Mouse (Mus musculus): ENCODE results near the gene Rabl6. TPM values are rescaled to one million over a fixed set of nuclear protein-coding genes. Genes with fewer than 3 reads are reported as not detected.
A peak's percentile ranks its signal among the peaks of the same experiment; 100 is the strongest.

The Rabl6 gene
- polyA plus RNA-seq, 1 experiment from 2014 or later: 69.6 TPM

GRCm38 (mm10) chr2:25577951-25578795, 30.1 kb downstream of the Rabl6 start:
- Histone ChIP-seq H3K36me3 (peaks cover 9% of the 10 kb centered on the region), H3K4me3 (peak overlapping the region; percentile 49), H3K27ac (0 out of 2 replicates have a peak overlapping the region, but pooled peaks have one; percentile 17), H3K4me1 (peaks cover 77% of the 10 kb centered on the region), H3K9me3 (no peaks in the 10 kb centered on the region), H3K27me3 (ENCODE audit: insufficient read depth, poor library complexity, severe bottlenecking) (peaks cover 61% of the 10 kb centered on the region)
- no peak for DNase-seq (ENCODE audit: low spot score)
- WGBS: 4% methylated on average over 75 of the region's 75 CpGs

- H3K4me1 ChIP-seq: peaks cover 74% of the 10 kb centered on the region
- DNase-seq (ENCODE audit: low spot score): no peak
- 0 out of 2 replicates have a peak overlapping the region, but pooled peaks have one; percentile 17 for H3K27ac ChIP-seq
These were observed 31.1 kb downstream of the Rabl6 start for GRCm38 (mm10) chr2:25576965-25577891.

GRCm38 (mm10) chr2:25576028-25576850, 32.1 kb downstream of the Rabl6 start:
- Histone ChIP-seq H3K9me3 (no peaks in the 10 kb centered on the region), H3K4me3 (peak overlapping the region; percentile 66; the same call in 1 of the 2 replicates), H3K27ac (no peak overlapping the region), H3K36me3 (peaks cover 19% of the 10 kb centered on the region), H3K27me3 (ENCODE audit: insufficient read depth, poor library complexity, severe bottlenecking) (peaks cover 59% of the 10 kb centered on the region), H3K4me1 (peaks cover 67% of the 10 kb centered on the region)
- no peak for DNase-seq (ENCODE audit: low spot score)
- 67% methylated on average over 16 of the region's 16 CpGs for WGBS

More at GRCm38 (mm10) chr2:25576965-25577891, 31.1 kb downstream of the Rabl6 start:
- Histone ChIP-seq H3K27me3 (ENCODE audit: insufficient read depth, poor library complexity, severe bottlenecking) (peaks cover 61% of the 10 kb centered on the region), H3K36me3 (peaks cover 11% of the 10 kb centered on the region), H3K9me3 (no peaks in the 10 kb centered on the region), H3K4me3 (peak overlapping the region; percentile 49)
- 15% methylated on average over 92 of the region's 92 CpGs for WGBS

- no peaks in the 10 kb centered on the region for H3K9me3 ChIP-seq
- peaks cover 65% of the 10 kb centered on the region for H3K4me1 ChIP-seq
- H3K36me3 ChIP-seq: peaks cover 26% of the 10 kb centered on the region
- 16% methylated on average over 21 of the region's 21 CpGs for WGBS
- H3K27ac ChIP-seq: peak overlapping the region; percentile 96
- peak; percentile 85 for DNase-seq (ENCODE audit: low spot score)
- H3K4me3 ChIP-seq: peak overlapping the region; percentile 66
- H3K27me3 ChIP-seq (ENCODE audit: insufficient read depth, poor library complexity, severe bottlenecking): peaks cover 52% of the 10 kb centered on the region
These were observed 32.8 kb downstream of the Rabl6 start for GRCm38 (mm10) chr2:25575432-25576027.

DNA sequence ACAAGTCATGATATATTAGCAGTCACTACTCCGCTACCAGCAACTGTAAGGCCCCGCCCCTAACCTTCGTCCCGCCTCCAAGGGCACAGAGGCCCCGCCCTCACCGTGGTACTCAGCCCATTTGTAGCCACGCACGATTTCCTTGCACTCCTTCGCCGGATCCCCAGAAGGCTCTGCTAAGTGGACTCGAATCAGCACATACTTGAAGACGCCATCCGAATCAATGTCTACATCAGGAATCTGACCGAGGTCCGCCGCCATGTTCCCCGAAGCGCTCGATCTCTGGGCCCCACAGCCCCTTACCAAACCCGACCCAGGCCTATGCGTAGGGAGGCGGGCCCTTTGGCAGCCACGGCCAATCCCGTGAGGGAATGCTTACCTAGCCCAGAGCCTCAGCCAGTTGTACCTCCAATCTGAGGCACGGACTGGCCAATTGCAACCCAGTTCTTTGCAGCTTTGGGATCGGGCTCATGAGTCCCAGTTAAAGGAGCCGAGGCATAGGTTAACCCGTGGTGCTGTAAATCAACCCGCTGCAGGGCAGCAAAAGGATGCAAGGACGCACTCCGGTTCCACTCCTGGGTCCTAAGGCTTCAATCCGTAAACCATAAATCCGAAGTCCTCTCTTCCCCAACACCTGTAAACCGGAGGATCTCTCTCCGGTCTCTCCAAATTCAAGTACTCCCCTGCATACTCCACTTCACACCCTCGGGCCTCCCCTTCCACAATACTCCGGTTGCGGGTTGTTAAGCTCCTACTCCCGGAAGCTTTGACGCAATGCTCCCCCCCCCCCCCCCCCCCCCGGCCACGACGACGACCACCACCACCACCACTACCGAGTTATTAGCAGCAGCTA, 33.5 kb downstream of the Rabl6 start, which contains the start of the genes Mamdc4 and Phpt1:
Gene Mamdc4 (minus strand): TSS at position 267 of the 853 bp plus-strand sequence.
Gene Phpt1 (minus strand): TSS at position 646 of the 853 bp plus-strand sequence.
- Histone ChIP-seq H3K27me3 (ENCODE audit: insufficient read depth, poor library complexity, severe bottlenecking) (peaks cover 45% of the 10 kb centered on the region), H3K4me1 (peaks cover 62% of the 10 kb centered on the region), H3K9me3 (no peaks in the 10 kb centered on the region), H3K27ac (peak within 1 kb of the TSS; percentile 96), H3K4me3 (peak within 1 kb of the TSS; percentile 66), H3K36me3 (peaks cover 33% of the 10 kb centered on the region)
- DNase-seq (ENCODE audit: low spot score): peak; percentile 99
- under 1% methylated on average over 44 of the region's 45 CpGs for WGBS

DNA sequence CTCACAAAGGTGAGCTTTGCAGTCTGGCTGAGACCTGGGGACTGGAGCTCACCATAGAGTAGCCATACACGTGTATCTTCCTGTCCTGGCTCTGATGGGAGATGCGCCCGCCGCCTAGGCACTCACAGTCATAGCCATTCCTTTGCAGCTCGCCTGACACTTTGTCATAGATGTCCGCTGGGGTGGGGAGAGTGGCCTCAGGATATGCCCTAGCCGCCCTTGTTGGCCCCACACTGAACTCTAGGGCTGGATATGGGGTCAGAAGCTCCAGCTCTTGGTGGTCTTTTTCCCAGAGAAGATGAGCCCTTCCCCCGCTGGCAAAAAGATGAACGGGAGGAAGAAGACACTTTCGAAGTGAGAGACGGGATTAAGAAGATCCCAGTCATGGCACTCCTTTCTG, 34.2 kb downstream of the Rabl6 start:
- Histone ChIP-seq H3K4me3 (peak overlapping the region; percentile 66), H3K4me1 (peaks cover 56% of the 10 kb centered on the region), H3K9me3 (no peaks in the 10 kb centered on the region), H3K27me3 (ENCODE audit: insufficient read depth, poor library complexity, severe bottlenecking) (peaks cover 38% of the 10 kb centered on the region), H3K36me3 (peaks cover 40% of the 10 kb centered on the region), H3K27ac (peak overlapping the region; percentile 96)
- WGBS: 19% methylated on average over 11 of the region's 11 CpGs
- DNase-seq (ENCODE audit: low spot score): no peak

DNA sequence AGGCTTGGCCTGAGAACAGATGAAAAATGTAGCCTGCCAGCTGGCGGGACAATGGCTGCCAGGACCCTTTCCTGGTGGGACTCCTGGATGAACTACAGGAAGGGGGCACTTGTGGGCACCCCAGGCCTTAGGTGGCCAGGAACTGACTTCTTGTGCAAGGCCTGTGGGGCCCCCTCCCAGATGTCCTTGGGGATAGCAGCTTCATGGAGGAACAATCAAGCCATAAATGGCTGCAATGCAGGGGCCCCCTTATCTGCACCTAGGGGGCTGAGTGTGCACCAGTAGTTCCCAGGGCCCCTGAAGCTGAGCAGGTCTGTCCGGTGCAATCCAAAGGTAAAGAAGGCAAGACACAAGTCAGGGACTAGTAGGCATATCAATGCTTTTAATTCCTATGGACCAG, 35.3 kb downstream of the Rabl6 start:
- Histone ChIP-seq H3K36me3 (peaks cover 50% of the 10 kb centered on the region), H3K27me3 (ENCODE audit: insufficient read depth, poor library complexity, severe bottlenecking) (peaks cover 27% of the 10 kb centered on the region), H3K9me3 (no peaks in the 10 kb centered on the region), H3K27ac (no peak overlapping the region), H3K4me1 (peaks cover 46% of the 10 kb centered on the region), H3K4me3 (peak overlapping the region; percentile 19; the same call in 1 of the 2 replicates)
- WGBS: 76% methylated on average over 2 of the region's 2 CpGs
- no peak for DNase-seq (ENCODE audit: low spot score)

DNA sequence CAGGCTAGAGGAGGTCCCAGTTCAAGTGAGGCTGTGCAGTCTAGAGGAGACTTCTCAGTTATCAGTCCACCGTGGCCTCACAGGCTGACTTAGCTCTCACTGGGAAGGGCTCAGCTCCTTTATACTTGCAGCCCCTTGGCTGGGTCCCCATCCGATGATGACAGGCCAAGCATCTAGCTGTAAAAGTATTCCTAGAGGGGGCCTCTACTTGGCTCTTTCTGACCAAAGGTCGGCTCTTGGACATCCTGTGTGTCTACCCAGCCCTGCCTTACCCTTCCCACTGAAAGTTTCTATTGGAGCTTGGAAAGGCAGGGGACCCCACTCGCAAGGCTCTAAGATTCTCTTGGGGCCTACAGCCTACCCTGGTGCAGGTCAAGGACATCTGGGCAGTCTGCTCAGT, 37.1 kb downstream of the Rabl6 start:
- peaks cover 34% of the 10 kb centered on the region for H3K4me1 ChIP-seq
- no peak overlapping the region for H3K27ac ChIP-seq
- H3K27me3 ChIP-seq (ENCODE audit: insufficient read depth, poor library complexity, severe bottlenecking): peaks cover 9% of the 10 kb centered on the region
- peaks cover 68% of the 10 kb centered on the region for H3K36me3 ChIP-seq
- no peak overlapping the region for H3K4me3 ChIP-seq
- 78% methylated on average over 4 of the region's 4 CpGs for WGBS
- no peaks in the 10 kb centered on the region for H3K9me3 ChIP-seq
- DNase-seq (ENCODE audit: low spot score): no peak

DNA sequence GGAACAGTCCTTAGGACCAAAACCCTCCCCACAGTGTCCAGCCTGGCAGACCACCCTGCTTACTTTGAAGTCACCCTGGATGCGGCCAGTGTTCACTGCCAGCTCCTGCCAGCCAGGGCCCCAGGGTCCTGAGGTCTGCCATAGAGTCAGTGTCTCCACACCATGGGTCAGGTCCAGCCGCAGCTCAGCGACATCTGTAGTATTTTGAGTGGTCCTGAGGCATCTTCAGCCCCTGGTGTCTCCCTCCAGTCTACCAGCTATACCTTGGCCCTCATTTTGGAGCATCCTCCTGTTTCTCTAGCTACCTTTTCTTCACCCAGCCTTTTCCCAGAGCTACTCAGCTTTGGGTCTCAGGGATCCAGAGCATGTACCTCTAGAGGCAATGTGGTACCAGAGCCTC, 39.0 kb downstream of the Rabl6 start:
- WGBS: 90% methylated on average over 3 of the region's 3 CpGs
- no peak for DNase-seq (ENCODE audit: low spot score)
- Histone ChIP-seq H3K9me3 (no peaks in the 10 kb centered on the region), H3K36me3 (peaks cover 87% of the 10 kb centered on the region), H3K4me3 (no peak overlapping the region), H3K27ac (no peak overlapping the region), H3K4me1 (peaks cover 25% of the 10 kb centered on the region), H3K27me3 (ENCODE audit: insufficient read depth, poor library complexity, severe bottlenecking) (no peaks in the 10 kb centered on the region)

- Histone ChIP-seq H3K4me3 (no peak overlapping the region), H3K4me1 (peaks cover 18% of the 10 kb centered on the region), H3K36me3 (peaks cover 94% of the 10 kb centered on the region), H3K27ac (no peak overlapping the region), H3K27me3 (ENCODE audit: insufficient read depth, poor library complexity, severe bottlenecking) (no peaks in the 10 kb centered on the region), H3K9me3 (no peaks in the 10 kb centered on the region)
- WGBS: 89% methylated on average over 6 of the region's 6 CpGs
- DNase-seq (ENCODE audit: low spot score): no peak
These were observed 39.8 kb downstream of the Rabl6 start for GRCm38 (mm10) chr2:25568473-25569019.

GRCm38 (mm10) chr2:25566558-25566957, 41.8 kb downstream of the Rabl6 start:
- H3K4me3 ChIP-seq: no peak overlapping the region
- DNase-seq (ENCODE audit: low spot score): no peak
- H3K27ac ChIP-seq: no peak overlapping the region
- no peaks in the 10 kb centered on the region for H3K9me3 ChIP-seq
- H3K27me3 ChIP-seq (ENCODE audit: insufficient read depth, poor library complexity, severe bottlenecking): no peaks in the 10 kb centered on the region
- H3K4me1 ChIP-seq: peaks cover 6% of the 10 kb centered on the region; the same call in 1 of the 2 replicates
- WGBS: 73% methylated on average over 6 of the region's 6 CpGs
- peaks cover 98% of the 10 kb centered on the region for H3K36me3 ChIP-seq

Data from heart, embryonic 10.5 days (tissue).